Mouse (Mus musculus) small intestine, adult 2 months (tissue): ENCODE measurements at regions not wholly inside any gene's neighbourhood (a gene's known extent, or its start where the extent isn't known, plus 50 kb on each side); places are given as distances from the start of the nearest gene placed in this dataset.

Experiments used
- H3K27ac ChIP-seq: fragments of 200-500 bp; 2 replicates; pipeline ENCODE4 v1.5.1; 2012; ENCODE audit warnings: low read depth, low read length, control low read depth, inconsistent platforms; ENCODE audit not compliant: insufficient read depth
- H3K27me3 ChIP-seq: fragments of 200-500 bp; 2 replicates; pipeline ENCODE4 v1.6.1; 2012; ENCODE audit warnings: mild to moderate bottlenecking, moderate library complexity, low read length, inconsistent platforms; ENCODE audit not compliant: control insufficient read depth, insufficient read depth
- H3K36me3 ChIP-seq: fragments of 200-500 bp; 2 replicates; pipeline ENCODE4 v1.6.1; 2012; ENCODE audit warnings: mild to moderate bottlenecking, low read length, control low read depth, inconsistent platforms; ENCODE audit not compliant: control insufficient read depth, insufficient read depth
- H3K4me1 ChIP-seq: fragments of 200-500 bp; 2 replicates; pipeline ENCODE4 v1.6.1; 2012; ENCODE audit warnings: low read length, inconsistent platforms, mixed read lengths; ENCODE audit not compliant: control insufficient read depth, insufficient read depth, insufficient read length
- H3K4me3 ChIP-seq: fragments of 200-500 bp; 2 replicates; pipeline ENCODE4 v1.5.1; 2012; ENCODE audit warnings: low read depth, mild to moderate bottlenecking, control low read depth, inconsistent platforms, low read length, moderate library complexity
- CTCF ChIP-seq: fragments of 200-500 bp; IDR thresholded peaks from 2 replicates; pipeline ENCODE4 v1.5.1; 2012; ENCODE audit warnings: low read depth, mild to moderate bottlenecking, control low read depth, inconsistent platforms, low read length, moderate library complexity, mixed read lengths; ENCODE audit not compliant: insufficient replicate concordance, insufficient read length; ENCODE audit errors: extremely low read depth
- POLR2A ChIP-seq: fragments of 200-500 bp; IDR thresholded peaks from 2 replicates; pipeline ENCODE4 v1.6.1; 2012; ENCODE audit warnings: low read depth, mild to moderate bottlenecking, control low read depth, inconsistent platforms, low read length, moderate library complexity
- WGBS: fragments of 180-500 bp; shearing (Covaris S2); methylation state at CpG from one replicate; pipeline ENCODE4 v1.1.7; 2018; 5-methylcytosine and 5-hydroxymethylcytosine counted together

GRCm38 (mm10) chr2:48404460-48404859 lies 409.4 kb upstream of the Acvr2a start:
- H3K36me3 ChIP-seq: no peaks in the 10 kb centered on the region
- H3K4me1 ChIP-seq: peaks cover 6% of the 10 kb centered on the region; the same call in 1 of the 2 replicates
- 29% methylated on average over 3 of the region's 3 CpGs for WGBS
- no peaks in the 10 kb centered on the region for H3K27me3 ChIP-seq
- H3K27ac ChIP-seq: no peak overlapping the region; the same call in 1 of the 2 replicates
- TF ChIP-seq CTCF (no peak), POLR2A (no peak)
- H3K4me3 ChIP-seq: no peak overlapping the region

DNA sequence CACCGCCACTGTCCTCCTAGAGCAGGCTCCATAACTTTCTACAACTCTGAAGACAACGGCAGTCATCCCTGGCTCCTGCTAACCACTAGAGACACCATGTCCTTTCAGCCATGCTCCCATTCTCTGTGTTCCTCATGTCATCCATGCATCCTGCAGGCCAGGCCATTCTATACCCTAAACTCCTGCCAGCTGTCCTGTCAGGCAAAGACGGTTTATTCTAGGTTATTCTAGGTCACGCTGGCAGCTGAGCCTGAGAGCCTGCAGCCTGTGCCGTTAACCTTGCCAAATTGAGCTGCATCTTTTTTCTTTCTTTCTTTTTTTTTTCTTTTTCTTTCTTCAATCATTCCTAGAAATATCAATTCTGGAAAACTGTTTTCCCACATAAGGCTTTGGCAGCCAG lies 406.0 kb upstream of the Acvr2a start:
- TF ChIP-seq CTCF: no peak
- no peak for TF ChIP-seq POLR2A
- no peak overlapping the region for H3K4me3 ChIP-seq
- peaks cover 6% of the 10 kb centered on the region; the same call in 1 of the 2 replicates for H3K4me1 ChIP-seq
- no peaks in the 10 kb centered on the region for H3K36me3 ChIP-seq
- H3K27ac ChIP-seq: no peak overlapping the region
- WGBS: 59% methylated on average over 5 of the region's 5 CpGs
- no peaks in the 10 kb centered on the region for H3K27me3 ChIP-seq

DNA sequence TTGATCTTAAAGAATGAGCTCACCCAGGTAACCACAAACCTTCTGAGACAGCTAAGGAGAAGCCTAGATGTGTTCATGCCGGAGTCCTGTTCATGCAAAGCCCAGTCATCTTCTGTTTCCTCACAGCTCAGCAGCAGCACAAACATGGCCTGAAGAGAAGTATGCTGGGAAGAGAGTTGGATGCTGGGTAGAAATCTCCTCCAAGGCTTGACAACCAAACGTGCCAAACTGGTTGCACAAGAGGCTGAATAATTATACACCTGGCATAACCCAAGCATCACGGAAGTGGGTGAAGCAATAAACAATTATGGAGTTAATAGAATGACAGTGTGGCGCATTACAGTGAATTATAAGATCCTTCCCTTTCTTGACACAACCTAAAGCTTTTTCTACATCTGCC lies 404.0 kb upstream of the Acvr2a start:
- TF ChIP-seq CTCF (no peak), POLR2A (no peak)
- Histone ChIP-seq H3K4me3 (no peak overlapping the region), H3K36me3 (no peaks in the 10 kb centered on the region), H3K27me3 (no peaks in the 10 kb centered on the region), H3K4me1 (peaks cover 12% of the 10 kb centered on the region; the same call in 1 of the 2 replicates), H3K27ac (no peak overlapping the region)
- 51% methylated on average over 4 of the region's 4 CpGs for WGBS

DNA sequence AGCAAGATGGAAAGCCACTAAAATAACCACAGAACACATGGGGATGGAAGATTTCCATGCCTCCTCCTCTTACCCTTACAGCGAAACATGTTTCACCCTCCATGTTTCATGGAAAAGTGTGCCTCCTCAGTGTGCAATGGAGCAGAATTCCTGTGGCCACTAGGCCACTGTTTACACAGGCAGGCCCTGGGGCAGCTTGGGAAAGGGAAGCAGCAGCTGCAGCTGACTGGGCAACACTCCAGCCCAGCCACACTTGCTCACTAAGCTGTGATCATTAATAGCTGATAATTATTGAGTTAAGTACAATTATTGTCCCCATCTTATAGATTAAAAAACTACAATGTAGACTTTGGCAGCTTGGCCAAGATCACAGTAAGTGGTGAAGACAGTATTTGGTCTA lies 402.5 kb upstream of the Acvr2a start:
- no peak overlapping the region for H3K4me3 ChIP-seq
- H3K4me1 ChIP-seq: peaks cover 16% of the 10 kb centered on the region; the same call in 1 of the 2 replicates
- no peaks in the 10 kb centered on the region for H3K36me3 ChIP-seq
- no peak for TF ChIP-seq CTCF
- no peak for TF ChIP-seq POLR2A
- WGBS: 89% methylated on average over 1 of the region's 1 CpGs
- H3K27ac ChIP-seq: no peak overlapping the region
- no peaks in the 10 kb centered on the region for H3K27me3 ChIP-seq

- H3K4me3 ChIP-seq: no peak overlapping the region
- peaks cover 20% of the 10 kb centered on the region; the same call in 1 of the 2 replicates for H3K4me1 ChIP-seq
- H3K36me3 ChIP-seq: no peaks in the 10 kb centered on the region
- 25% methylated on average over 4 of the region's 4 CpGs for WGBS
- H3K27ac ChIP-seq: peak overlapping the region; percentile 37; the same call in 1 of the 2 replicates
- H3K27me3 ChIP-seq: no peaks in the 10 kb centered on the region
- TF ChIP-seq POLR2A (no peak), CTCF (no peak)
Observed at GRCm38 (mm10) chr2:48412683-48413440, 401.0 kb upstream of the Acvr2a start.

DNA sequence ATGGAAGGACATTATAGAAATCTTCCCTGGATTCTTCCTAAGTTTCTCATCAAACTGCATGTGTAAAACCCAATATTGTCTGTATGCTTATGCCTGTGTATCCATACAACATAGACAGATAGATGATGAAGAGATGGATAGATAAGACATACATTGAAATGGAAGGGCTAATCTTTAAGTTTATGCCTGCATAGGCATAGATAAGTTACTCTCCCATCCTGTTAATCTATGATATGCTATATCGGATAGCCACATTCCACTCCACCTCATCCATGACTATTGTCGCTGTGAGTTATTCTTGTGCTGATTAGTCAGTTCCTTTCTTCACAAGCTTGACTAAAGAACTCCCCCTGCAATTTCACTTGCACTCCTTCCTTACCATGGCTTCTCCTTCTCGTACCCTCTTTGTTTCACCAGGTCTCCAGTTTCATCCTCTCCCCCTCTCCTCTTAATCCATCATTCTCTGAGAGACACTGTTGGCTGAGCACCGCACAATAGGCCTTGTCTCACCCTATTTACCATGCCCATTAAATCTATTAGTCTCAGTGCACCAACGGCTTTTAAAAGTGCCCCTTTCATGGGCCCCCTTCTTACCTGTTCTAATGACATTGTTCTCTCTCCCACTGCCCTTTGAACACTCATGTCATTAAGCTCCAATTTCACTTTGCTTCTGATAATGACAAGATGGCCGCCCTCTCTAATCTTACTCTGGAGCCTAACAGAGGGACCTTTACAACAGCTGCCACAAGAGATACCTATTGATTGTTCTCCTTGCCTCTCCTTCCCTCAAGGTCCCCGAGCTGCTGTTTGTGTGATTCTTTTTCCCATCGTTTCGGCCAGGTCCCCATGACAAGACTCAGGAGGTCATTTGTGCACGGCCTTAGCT lies 399.1 kb upstream of the Acvr2a start:
- Histone ChIP-seq H3K36me3 (no peaks in the 10 kb centered on the region), H3K4me1 (peaks cover 20% of the 10 kb centered on the region; the same call in 1 of the 2 replicates), H3K27ac (no peak overlapping the region), H3K4me3 (no peak overlapping the region), H3K27me3 (no peaks in the 10 kb centered on the region)
- TF ChIP-seq POLR2A (no peak), CTCF (no peak)
- 66% methylated on average over 10 of the region's 10 CpGs for WGBS

DNA sequence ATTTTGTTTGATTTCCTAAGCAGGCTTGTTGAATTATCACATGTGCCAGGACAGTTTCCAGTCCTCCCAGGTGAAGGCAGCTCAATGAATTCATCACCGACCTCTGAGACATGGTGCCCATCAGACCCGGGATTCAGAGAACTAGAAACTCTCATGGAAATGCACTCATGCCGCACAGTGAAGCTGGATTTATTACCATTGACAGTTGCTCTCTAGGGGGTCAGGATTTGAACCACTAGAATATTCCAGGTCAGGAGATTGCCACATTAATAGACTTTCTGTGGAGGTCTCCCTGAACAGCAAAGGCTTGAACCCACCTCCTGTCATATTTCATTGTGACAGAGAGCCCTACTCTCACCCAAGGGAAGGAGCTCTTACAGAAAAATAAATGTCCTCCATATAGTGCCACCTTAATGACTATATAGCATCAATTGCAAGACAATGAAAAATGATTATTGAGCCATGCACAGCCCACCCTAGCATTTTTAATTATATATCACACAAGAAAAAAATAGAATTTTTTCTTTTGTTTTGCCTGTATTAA lies 397.6 kb upstream of the Acvr2a start:
- 93% methylated on average over 3 of the region's 3 CpGs for WGBS
- Histone ChIP-seq H3K4me3 (no peak overlapping the region), H3K27me3 (no peaks in the 10 kb centered on the region), H3K27ac (no peak overlapping the region), H3K4me1 (peaks cover 19% of the 10 kb centered on the region; the same call in 1 of the 2 replicates), H3K36me3 (no peaks in the 10 kb centered on the region)
- TF ChIP-seq CTCF (no peak), POLR2A (no peak)
